Mouse (Mus musculus) neural tube, postnatal 0 days (tissue): ENCODE measurements around the gene Sumo2. TPM values are rescaled to one million over a fixed set of nuclear protein-coding genes. Genes with fewer than 3 reads are reported as not detected.

Source experiments
- polyA plus RNA-seq: library from polyadenylated mRNA; unstranded; fragments of >200 nt; fragmentation: Nextera tagmentation; extraction: Ambion mirVana; gene quantifications from 2 replicates; pipeline ENCODE4 v1.2.1, GENCODE M21; 2015

Gene Sumo2
- 816 and 833 TPM in 2 replicates for polyA plus RNA-seq

GRCm38 (mm10) chr11:115536038-115536681, at the start of gene Sumo2:
Gene Sumo2, minus strand, starts transcription at chr11:115536276.

GRCm38 (mm10) chr11:115564064-115564809, 28.2 kb upstream of the Sumo2 start, which contains the start of gene Nup85:
Gene Nup85, plus strand, starts transcription at chr11:115564434.

GRCm38 (mm10) chr11:115514238-115514663, 21.8 kb downstream of the Sumo2 start, which contains the start of gene Jpt1:
Gene Jpt1, minus strand, starts transcription at chr11:115514387.

GRCm38 (mm10) chr11:115491356-115492083, 44.6 kb downstream of the Sumo2 start, which contains the start of gene Nt5c:
Gene Nt5c, minus strand, starts transcription at chr11:115491862.

GRCm38 (mm10) chr11:115475025-115475757, 60.9 kb downstream of the Sumo2 start, which contains the start of gene Armc7:
Gene Armc7, plus strand, starts transcription at chr11:115475667.

Other genes starting within 250 kb of the Sumo2 start
- 1.9 and 2.4 TPM in 2 replicates for gene Fads6, start 238.6 kb downstream of the Sumo2 start, polyA plus RNA-seq
- 0.65 and 0.90 TPM in 2 replicates for gene Otop2, start 229.1 kb downstream of the Sumo2 start, polyA plus RNA-seq
- 0.09 and 0.21 TPM in 2 replicates for gene Ush1g, start 214.2 kb downstream of the Sumo2 start, polyA plus RNA-seq
- 3.0 TPM in 2 replicates for gene Otop3, start 201.5 kb downstream of the Sumo2 start, polyA plus RNA-seq
- gene Hid1, start 168.5 kb downstream of the Sumo2 start, polyA plus RNA-seq = 60.9 and 66.1 TPM in 2 replicates
- 20.6 and 24.5 TPM in 2 replicates for gene Cdr2l, start 154.4 kb downstream of the Sumo2 start, polyA plus RNA-seq
- 190 and 194 TPM in 2 replicates for gene Mrpl58, start 132.5 kb downstream of the Sumo2 start, polyA plus RNA-seq
- 1,130 and 1,223 TPM in 2 replicates for gene Atp5h, start 116.3 kb downstream of the Sumo2 start, polyA plus RNA-seq
- 28.8 and 29.5 TPM in 2 replicates for gene Kctd2, start 116.1 kb downstream of the Sumo2 start, polyA plus RNA-seq
- 0.23 and 0.27 TPM in 2 replicates for gene Trim80, start 95.7 kb downstream of the Sumo2 start, polyA plus RNA-seq
- gene Slc16a5, start 73.8 kb downstream of the Sumo2 start, polyA plus RNA-seq = 0.27 and 0.37 TPM in 2 replicates
- 13.8 and 16.8 TPM in 2 replicates for gene Armc7, start 60.6 kb downstream of the Sumo2 start, polyA plus RNA-seq
- gene Nt5c, start 44.4 kb downstream of the Sumo2 start, polyA plus RNA-seq = 147 and 152 TPM in 2 replicates
- gene Jpt1, start 21.9 kb downstream of the Sumo2 start, polyA plus RNA-seq = 695 and 744 TPM in 2 replicates
- 63.5 and 76.1 TPM in 2 replicates for gene Nup85, start 28.2 kb upstream of the Sumo2 start, polyA plus RNA-seq
- 80.0 and 80.6 TPM in 2 replicates for gene Mrps7, start 67.6 kb upstream of the Sumo2 start, polyA plus RNA-seq
- 22.2 and 26.4 TPM in 2 replicates for gene Gga3, start 67.8 kb upstream of the Sumo2 start, polyA plus RNA-seq
- 23.5 and 26.7 TPM in 2 replicates for gene Mif4gd, start 76.7 kb upstream of the Sumo2 start, polyA plus RNA-seq
- 42.3 and 43.0 TPM in 2 replicates for gene Slc25a19, start 92.0 kb upstream of the Sumo2 start, polyA plus RNA-seq
- gene Grb2, start 172.3 kb upstream of the Sumo2 start, polyA plus RNA-seq = 149 and 165 TPM in 2 replicates
- gene Tmem94, start 229.2 kb upstream of the Sumo2 start, polyA plus RNA-seq = 13.7 and 15.9 TPM in 2 replicates